Mouse (Mus musculus): ENCODE data around the gene Trp53rkb.

Gene Trp53rkb

DNA sequence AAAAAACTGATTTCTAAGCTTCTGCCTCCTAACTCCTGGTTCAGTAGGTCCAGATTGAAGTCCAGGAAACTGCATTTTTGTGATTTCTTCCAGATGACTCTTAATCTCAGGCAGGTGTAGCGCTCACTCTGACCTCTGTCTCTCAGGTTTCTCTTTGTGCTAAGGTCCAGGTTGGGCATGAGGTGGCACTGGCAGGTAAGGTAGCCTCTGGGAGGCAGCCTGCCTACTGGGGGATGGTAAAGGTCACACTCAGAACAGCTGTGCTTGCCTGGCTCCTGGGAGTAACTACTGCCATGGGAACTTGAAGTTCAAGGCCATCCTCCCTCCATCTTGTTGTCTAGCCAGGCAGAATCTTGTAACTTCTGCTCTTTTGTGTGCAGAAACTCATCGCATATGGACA is 41.8 kb downstream of the Trp53rkb start:
- ATAC-seq (ENCODE audit: low TSS enrichment): no peak

GRCm38 (mm10) chr2:166834796-166835195 is 42.5 kb downstream of the Trp53rkb start:
- peak; percentile 87 for ATAC-seq (ENCODE audit: low TSS enrichment)

DNA sequence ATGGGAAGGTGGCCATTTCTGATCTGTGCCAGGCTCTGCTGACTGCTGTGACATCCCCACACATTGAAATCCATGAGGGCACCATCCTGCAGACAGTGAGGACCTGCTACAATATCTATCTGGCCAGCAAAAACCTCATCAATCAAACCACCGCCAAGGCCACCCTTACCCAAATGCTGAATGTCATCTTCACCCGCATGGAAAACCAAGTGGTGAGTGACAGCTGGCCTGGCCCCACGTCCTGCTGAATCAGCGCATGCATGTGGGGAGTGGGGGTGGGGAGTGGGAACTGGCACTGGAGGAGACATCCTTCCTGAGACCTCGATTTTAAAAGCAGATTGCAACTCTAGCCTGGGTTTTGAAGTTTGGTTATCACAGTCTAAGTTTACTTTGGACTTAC is 43.2 kb downstream of the Trp53rkb start:
- ATAC-seq (ENCODE audit: low TSS enrichment): no peak

DNA sequence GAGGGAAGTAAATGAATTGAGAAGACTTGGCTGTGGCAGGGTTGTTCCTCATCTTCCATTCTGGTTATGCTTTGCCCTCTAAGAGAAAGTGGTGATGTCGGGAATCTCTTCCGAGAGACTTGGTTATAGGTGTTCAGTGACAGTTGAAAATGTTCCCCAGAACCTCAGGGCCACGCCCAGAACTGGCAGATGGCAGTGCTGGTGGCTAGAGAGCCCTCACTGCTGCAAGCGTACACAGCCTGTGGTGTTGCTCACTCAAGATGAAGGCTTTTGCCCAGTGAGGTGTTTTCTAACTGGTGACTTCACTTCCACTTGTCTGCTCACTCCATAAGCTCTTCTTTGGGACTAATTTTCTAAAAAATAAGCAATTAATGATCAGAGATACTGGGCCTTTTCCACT is 49.5 kb downstream of the Trp53rkb start:
- ATAC-seq (ENCODE audit: low TSS enrichment): no peak
